Mouse (Mus musculus) heart, postnatal 0 days (tissue): ENCODE data around the gene Serpind1.

Source experiments
- CTCF ChIP-seq: IDR thresholded peaks from 2 replicates; pipeline ENCODE4 v1.5.1; 2016; ENCODE audit warnings: antibody characterized with exemption, control low read depth, low read depth
- EP300 ChIP-seq: IDR thresholded peaks from 2 replicates; pipeline ENCODE4 v1.6.1; 2016; ENCODE audit warnings: antibody characterized with exemption, low read depth

DNA sequence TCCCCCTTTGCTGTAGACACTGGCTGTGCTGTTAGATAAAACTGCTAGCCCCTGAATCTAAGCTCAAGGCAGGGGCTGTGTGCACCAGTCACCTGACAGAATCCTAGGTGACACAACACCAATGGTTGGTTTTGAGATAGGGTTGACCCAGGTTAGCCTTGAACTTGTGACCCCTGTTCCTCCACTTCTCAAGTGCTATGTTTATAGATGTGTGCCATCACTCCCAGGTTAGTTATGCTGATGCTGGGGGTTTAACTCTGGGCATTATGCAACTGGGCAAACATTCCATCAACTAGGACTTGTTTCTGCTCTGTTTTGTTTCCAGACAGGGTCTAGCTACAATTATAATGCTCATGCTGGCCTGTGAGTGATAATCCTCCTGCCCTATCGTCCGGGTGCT lies 44.1 kb upstream of the Serpind1 start:
- TF ChIP-seq CTCF (no peak), EP300 (no peak)
